Comparison of ENCODE assay signal across 8 mouse cellular contexts in genomic region chr12:87026109-87026870, GRCm38 (mm10). TPM values are rescaled to one million over a fixed set of nuclear protein-coding genes. Genes with fewer than 3 reads are reported as not detected.
DNase-seq lines count a peak whose midpoint lies in the region; ATAC-seq lines count a peak whose summit lies in the region.

No protein-coding gene starts in this region.

- H3K9me3 ChIP-seq in lung, embryonic 15.5 days = no peaks in the 10 kb centered on the region
- no peaks in the 10 kb centered on the region for H3K9me3 ChIP-seq in midbrain, embryonic 15.5 days

- H3K27ac ChIP-seq in lung, embryonic 15.5 days = no peak overlapping the region
- H3K27ac ChIP-seq in midbrain, embryonic 15.5 days = peak overlapping the region; percentile 82

- 0 out of 2 replicates have a peak overlapping the region, but pooled peaks have one; percentile 27 for H3K4me2 ChIP-seq in lung, embryonic 15.5 days
- H3K4me2 ChIP-seq in midbrain, embryonic 15.5 days = peak overlapping the region; percentile 77

- no peaks in the 10 kb centered on the region for H3K4me1 ChIP-seq in lung, embryonic 15.5 days
- peaks cover 23% of the 10 kb centered on the region for H3K4me1 ChIP-seq in midbrain, embryonic 15.5 days

- H3K36me3 ChIP-seq in lung, embryonic 15.5 days = no peaks in the 10 kb centered on the region
- no peaks in the 10 kb centered on the region for H3K36me3 ChIP-seq in midbrain, embryonic 15.5 days (replicated peaks)

- H3K27me3 ChIP-seq in lung, embryonic 15.5 days = peaks cover 36% of the 10 kb centered on the region
- no peaks in the 10 kb centered on the region for H3K27me3 ChIP-seq in midbrain, embryonic 15.5 days (replicated peaks)

- no peak for DNase-seq in lung, postnatal 10 days
- peak; percentile 88 to 89 for DNase-seq in cerebellum, postnatal 25 days
- peak; percentile 77 to 80 for DNase-seq in frontal cortex, postnatal 36 days (ENCODE audit: low spot score in 2 of 2)
- DNase-seq in layer of hippocampus, postnatal 14 days (ENCODE audit: low spot score in 2 of 2) = peak; percentile 28 to 59
- no peak for DNase-seq in urinary bladder, postnatal 25 days (ENCODE audit: low spot score)
- no peak for DNase-seq in T-cell, adult 2 months (ENCODE audit: low spot score)

- 3% methylated on average over 30 of the region's 30 CpGs for WGBS in lung, embryonic 15.5 days
- 4% methylated on average over 30 of the region's 30 CpGs for WGBS in midbrain, embryonic 15.5 days

- no peak overlapping the region for H3K9ac ChIP-seq in lung, embryonic 15.5 days
- peak overlapping the region; percentile 68 for H3K9ac ChIP-seq in midbrain, embryonic 15.5 days

- ATAC-seq in lung, embryonic 15.5 days (ENCODE audit: borderline replicate concordance, extremely low read depth, low FRiP score, low TSS enrichment) = no peak
- ATAC-seq in midbrain, embryonic 15.5 days (replicated peaks) = peak; percentile 88

- no peak overlapping the region for H3K4me3 ChIP-seq in lung, embryonic 15.5 days
- peak overlapping the region; percentile 58 for H3K4me3 ChIP-seq in midbrain, embryonic 15.5 days

RNA-seq across cellular contexts. Expression of gene Tmem63c, which starts 5.2 kb away (rescaled TPM):
- polyA plus RNA-seq in lung, embryonic 15.5 days (2015; fragmentation: Nextera tagmentation; extraction: Ambion mirVana) = 0.06 and 0.07 TPM in 2 replicates
- total RNA-seq in layer of hippocampus, postnatal 14 days (2021) = 10 to 100 TPM; 30.3 to 33.4 TPM
- 11.1 and 12.7 TPM in 2 replicates for polyA plus RNA-seq in midbrain, embryonic 15.5 days (2015; fragmentation: Nextera tagmentation; extraction: Ambion mirVana)

RNA-seq across cellular contexts. Expression of gene Zdhhc22, which starts 36.1 kb away (rescaled TPM):
- 0.12 TPM in 1 of 2 replicates, not detected in the other for polyA plus RNA-seq in lung, embryonic 15.5 days (2015; fragmentation: Nextera tagmentation; extraction: Ambion mirVana)
- total RNA-seq in layer of hippocampus, postnatal 14 days (2021) = 10 to 100 TPM in 1 of 2 experiments, 1 to 10 TPM in 1; 9.3 to 22.9 TPM
- 17.8 and 21.8 TPM in 2 replicates for polyA plus RNA-seq in midbrain, embryonic 15.5 days (2015; fragmentation: Nextera tagmentation; extraction: Ambion mirVana)

Comparison
In these comparisons a context has a peak if more than half of its experiments do, and no peak if none do; other contexts are left out.
1. DNase-seq: peak in cerebellum, postnatal 25 days (2 of 2), frontal cortex, postnatal 36 days (2 of 2) and layer of hippocampus, postnatal 14 days (2 of 2); none in lung, postnatal 10 days (single experiment), urinary bladder, postnatal 25 days (single experiment) and T-cell, adult 2 months (single experiment).
2. RNA of gene Tmem63c, which starts 5.2 kb away (polyA plus RNA-seq): 11.1 to 12.7 TPM in midbrain, embryonic 15.5 days; 0.06 to 0.07 TPM in lung, embryonic 15.5 days; every median in the first group is over 10 times any median in the second.
3. RNA of gene Zdhhc22, which starts 36.1 kb away (polyA plus RNA-seq): 17.8 to 21.8 TPM in midbrain, embryonic 15.5 days; 0.12 TPM in lung, embryonic 15.5 days; every median in the first group is over 10 times any median in the second.